Mouse (Mus musculus): Measurements from ENCODE around the gene Snx11. TPM values are rescaled to one million over a fixed set of nuclear protein-coding genes. Genes with fewer than 3 reads are reported as not detected.
A peak's percentile ranks its signal among the peaks of the same experiment; 100 is the strongest.
"Not testable (repeated sequence)": the region's sequence is repeated elsewhere in the genome, so short reads cannot be mapped to it uniquely, and the experiment has no call there.

Gene Snx11
- polyA plus RNA-seq, 1 experiment from 2014 or later: 43.9 TPM

- Histone ChIP-seq H3K9me3 (ENCODE audit: control insufficient read depth, low read length) (no peaks in the 10 kb centered on the region), H3K27me3 (ENCODE audit: control insufficient read depth, insufficient read depth, low read length) (no peaks in the 10 kb centered on the region), H3K27ac (ENCODE audit: low read depth, low read length) (no peak overlapping the region), H3K4me1 (ENCODE audit: control insufficient read depth, insufficient read depth, low read length) (peaks cover 18% of the 10 kb centered on the region), H3K4me3 (ENCODE audit: low read depth, low read length) (no peak overlapping the region), H3K9ac (replicated peaks; ENCODE audit: low read depth, low read length) (no peak overlapping the region), H3K36me3 (ENCODE audit: control insufficient read depth, insufficient read depth, low read length) (0 out of 2 replicates have a peak, but pooled peaks cover under 1% of the 10 kb centered on the region), H3K4me2 (ENCODE audit: low read depth, low read length) (no peak overlapping the region)
- WGBS: 38% methylated on average over 9 of the region's 9 CpGs
- no peak for ATAC-seq (ENCODE audit: low read depth)
These were observed 9.5 kb upstream of the Snx11 start for GRCm38 (mm10) chr11:96786731-96787450.

GRCm38 (mm10) chr11:96784847-96785246, 7.5 kb upstream of the Snx11 start:
- 8% methylated on average over 7 of the region's 7 CpGs for WGBS
- H3K4me1 ChIP-seq (ENCODE audit: control insufficient read depth, insufficient read depth, low read length); H3K9ac ChIP-seq (replicated peaks; ENCODE audit: low read depth, low read length); H3K4me3 ChIP-seq (ENCODE audit: low read depth, low read length); H3K9me3 ChIP-seq (ENCODE audit: control insufficient read depth, low read length); H3K27me3 ChIP-seq (ENCODE audit: control insufficient read depth, insufficient read depth, low read length); ATAC-seq (ENCODE audit: low read depth); H3K27ac ChIP-seq (ENCODE audit: low read depth, low read length); H3K36me3 ChIP-seq (ENCODE audit: control insufficient read depth, insufficient read depth, low read length); H3K4me2 ChIP-seq (ENCODE audit: low read depth, low read length): not testable (repeated sequence)

- H3K9me3 ChIP-seq (ENCODE audit: control insufficient read depth, low read length): no peaks in the 10 kb centered on the region
- 76% methylated on average over 2 of the region's 2 CpGs for WGBS
- no peak overlapping the region for H3K27ac ChIP-seq (ENCODE audit: low read depth, low read length)
- no peak overlapping the region for H3K4me2 ChIP-seq (ENCODE audit: low read depth, low read length)
- no peaks in the 10 kb centered on the region for H3K36me3 ChIP-seq (ENCODE audit: control insufficient read depth, insufficient read depth, low read length)
- peaks cover 4% of the 10 kb centered on the region for H3K4me1 ChIP-seq (ENCODE audit: control insufficient read depth, insufficient read depth, low read length)
- H3K4me3 ChIP-seq (ENCODE audit: low read depth, low read length): no peak overlapping the region
- H3K9ac ChIP-seq (replicated peaks; ENCODE audit: low read depth, low read length): no peak overlapping the region
- H3K27me3 ChIP-seq (ENCODE audit: control insufficient read depth, insufficient read depth, low read length): no peaks in the 10 kb centered on the region
- no peak for ATAC-seq (ENCODE audit: low read depth)
These were observed 4.1 kb upstream of the Snx11 start for GRCm38 (mm10) chr11:96781425-96781824.

GRCm38 (mm10) chr11:96780306-96780705, 2.9 kb upstream of the Snx11 start:
- Histone ChIP-seq H3K27me3 (ENCODE audit: control insufficient read depth, insufficient read depth, low read length) (no peaks in the 10 kb centered on the region), H3K9ac (replicated peaks; ENCODE audit: low read depth, low read length) (no peak overlapping the region), H3K27ac (ENCODE audit: low read depth, low read length) (no peak overlapping the region), H3K4me2 (ENCODE audit: low read depth, low read length) (no peak overlapping the region), H3K4me1 (ENCODE audit: control insufficient read depth, insufficient read depth, low read length) (peaks cover 10% of the 10 kb centered on the region), H3K4me3 (ENCODE audit: low read depth, low read length) (no peak overlapping the region), H3K9me3 (ENCODE audit: control insufficient read depth, low read length) (no peaks in the 10 kb centered on the region), H3K36me3 (ENCODE audit: control insufficient read depth, insufficient read depth, low read length) (no peaks in the 10 kb centered on the region)
- 77% methylated on average over 5 of the region's 5 CpGs for WGBS
- ATAC-seq (ENCODE audit: low read depth): no peak

- not testable (repeated sequence) for H3K9ac ChIP-seq (replicated peaks; ENCODE audit: low read depth, low read length); H3K9me3 ChIP-seq (ENCODE audit: control insufficient read depth, low read length); ATAC-seq (ENCODE audit: low read depth); H3K27me3 ChIP-seq (ENCODE audit: control insufficient read depth, insufficient read depth, low read length); H3K36me3 ChIP-seq (ENCODE audit: control insufficient read depth, insufficient read depth, low read length)
- Histone ChIP-seq H3K4me3 (ENCODE audit: low read depth, low read length) (peak overlapping the region; percentile 55), H3K27ac (ENCODE audit: low read depth, low read length) (peak overlapping the region; percentile 81), H3K4me1 (ENCODE audit: control insufficient read depth, insufficient read depth, low read length) (peaks cover 23% of the 10 kb centered on the region), H3K4me2 (ENCODE audit: low read depth, low read length) (peak overlapping the region; percentile 83)
- 67% methylated on average over 10 of the region's 10 CpGs for WGBS
These were observed 785 bp upstream of the Snx11 start for GRCm38 (mm10) chr11:96778061-96778627.

GRCm38 (mm10) chr11:96776068-96776467, 1.3 kb downstream of the Snx11 start:
- H3K27ac ChIP-seq (ENCODE audit: low read depth, low read length): peak overlapping the region; percentile 81
- peak overlapping the region; percentile 75; the same call in 1 of the 2 replicates for H3K9ac ChIP-seq (replicated peaks; ENCODE audit: low read depth, low read length)
- H3K27me3 ChIP-seq (ENCODE audit: control insufficient read depth, insufficient read depth, low read length): no peaks in the 10 kb centered on the region
- no peak for ATAC-seq (ENCODE audit: low read depth)
- no peaks in the 10 kb centered on the region for H3K9me3 ChIP-seq (ENCODE audit: control insufficient read depth, low read length)
- peaks cover 21% of the 10 kb centered on the region for H3K36me3 ChIP-seq (ENCODE audit: control insufficient read depth, insufficient read depth, low read length)
- H3K4me3 ChIP-seq (ENCODE audit: low read depth, low read length): peak overlapping the region; percentile 55
- H3K4me1 ChIP-seq (ENCODE audit: control insufficient read depth, insufficient read depth, low read length): peaks cover 23% of the 10 kb centered on the region
- WGBS: 22% methylated on average over 3 of the region's 3 CpGs
- H3K4me2 ChIP-seq (ENCODE audit: low read depth, low read length): peak overlapping the region; percentile 83

GRCm38 (mm10) chr11:96775665-96776064, 1.7 kb downstream of the Snx11 start:
- H3K4me2 ChIP-seq (ENCODE audit: low read depth, low read length): peak overlapping the region; percentile 83
- ATAC-seq (ENCODE audit: low read depth): no peak
- peaks cover 23% of the 10 kb centered on the region for H3K4me1 ChIP-seq (ENCODE audit: control insufficient read depth, insufficient read depth, low read length)
- 0 out of 2 replicates have a peak overlapping the region, but pooled peaks have one; percentile 25 for H3K9ac ChIP-seq (replicated peaks; ENCODE audit: low read depth, low read length)
- H3K27ac ChIP-seq (ENCODE audit: low read depth, low read length): peak overlapping the region; percentile 81
- H3K36me3 ChIP-seq (ENCODE audit: control insufficient read depth, insufficient read depth, low read length): peaks cover 25% of the 10 kb centered on the region
- WGBS: 44% methylated on average over 7 of the region's 7 CpGs
- no peaks in the 10 kb centered on the region for H3K27me3 ChIP-seq (ENCODE audit: control insufficient read depth, insufficient read depth, low read length)
- H3K9me3 ChIP-seq (ENCODE audit: control insufficient read depth, low read length): no peaks in the 10 kb centered on the region
- H3K4me3 ChIP-seq (ENCODE audit: low read depth, low read length): peak overlapping the region; percentile 55

- no peaks in the 10 kb centered on the region for H3K27me3 ChIP-seq (ENCODE audit: control insufficient read depth, insufficient read depth, low read length)
- peak overlapping the region; percentile 55 for H3K4me3 ChIP-seq (ENCODE audit: low read depth, low read length)
- H3K4me2 ChIP-seq (ENCODE audit: low read depth, low read length): peak overlapping the region; percentile 83
- H3K36me3 ChIP-seq (ENCODE audit: control insufficient read depth, insufficient read depth, low read length): peaks cover 31% of the 10 kb centered on the region
- 55% methylated on average over 8 of the region's 8 CpGs for WGBS
- peaks cover 23% of the 10 kb centered on the region for H3K4me1 ChIP-seq (ENCODE audit: control insufficient read depth, insufficient read depth, low read length)
- peak; percentile 25; the same call in 1 of the 2 replicates for ATAC-seq (ENCODE audit: low read depth)
- peak overlapping the region; percentile 81 for H3K27ac ChIP-seq (ENCODE audit: low read depth, low read length)
- no peaks in the 10 kb centered on the region for H3K9me3 ChIP-seq (ENCODE audit: control insufficient read depth, low read length)
- peak overlapping the region; percentile 37; the same call in 1 of the 2 replicates for H3K9ac ChIP-seq (replicated peaks; ENCODE audit: low read depth, low read length)
These were observed 2.3 kb downstream of the Snx11 start for GRCm38 (mm10) chr11:96775063-96775462.

- H3K4me2 ChIP-seq (ENCODE audit: low read depth, low read length): peak overlapping the region; percentile 83
- 0 out of 2 replicates have a peak overlapping the region, but pooled peaks have one; percentile 37 for H3K9ac ChIP-seq (replicated peaks; ENCODE audit: low read depth, low read length)
- WGBS: 75% methylated on average over 3 of the region's 3 CpGs
- H3K27ac ChIP-seq (ENCODE audit: low read depth, low read length): peak overlapping the region; percentile 81
- ATAC-seq (ENCODE audit: low read depth): no peak
- no peaks in the 10 kb centered on the region for H3K27me3 ChIP-seq (ENCODE audit: control insufficient read depth, insufficient read depth, low read length)
- H3K36me3 ChIP-seq (ENCODE audit: control insufficient read depth, insufficient read depth, low read length): peaks cover 33% of the 10 kb centered on the region
- H3K9me3 ChIP-seq (ENCODE audit: control insufficient read depth, low read length): no peaks in the 10 kb centered on the region
- peaks cover 23% of the 10 kb centered on the region for H3K4me1 ChIP-seq (ENCODE audit: control insufficient read depth, insufficient read depth, low read length)
- peak overlapping the region; percentile 55 for H3K4me3 ChIP-seq (ENCODE audit: low read depth, low read length)
These were observed 2.8 kb downstream of the Snx11 start for GRCm38 (mm10) chr11:96774536-96774935.

Measured in neural tube, embryonic 14.5 days (tissue).